Mouse (Mus musculus) neural tube, embryonic 12.5 days (tissue): ENCODE measurements around the gene Abcg4. TPM values are rescaled to one million over a fixed set of nuclear protein-coding genes. Genes with fewer than 3 reads are reported as not detected.
A peak's percentile ranks its signal among the peaks of the same experiment; 100 is the strongest.
"Not testable (repeated sequence)": the region's sequence is repeated elsewhere in the genome, so short reads cannot be mapped to it uniquely, and the experiment has no call there.

Source experiments
- ATAC-seq: fragments of 200-750 bp; cut with Nextera tagmentation; 2 replicates; pipeline ENCODE4 v1.8.0; 2017; ENCODE audit warnings: low read depth, mild to moderate bottlenecking, moderate TSS enrichment, moderate library complexity; ENCODE audit not compliant: low FRiP score
- H3K27ac ChIP-seq: fragments of 300-500 bp; sonication (generic); 2 replicates; pipeline ENCODE4 v1.5.1; 2016
- H3K27me3 ChIP-seq: fragments of 300-500 bp; sonication (generic); replicated peaks from 2 replicates; pipeline ENCODE4 v1.6.1; 2016; ENCODE audit warnings: mild to moderate bottlenecking
- H3K36me3 ChIP-seq: fragments of 300-500 bp; sonication (generic); 2 replicates; pipeline ENCODE4 v1.6.1; 2016; ENCODE audit warnings: mild to moderate bottlenecking
- H3K4me1 ChIP-seq: fragments of 300-500 bp; sonication (generic); 2 replicates; pipeline ENCODE4 v1.6.1; 2016
- H3K4me2 ChIP-seq: fragments of 300-500 bp; sonication (generic); replicated peaks from 2 replicates; pipeline ENCODE4 v1.6.1; 2016; ENCODE audit warnings: mild to moderate bottlenecking
- H3K4me3 ChIP-seq: fragments of 300-500 bp; sonication (generic); 2 replicates; pipeline ENCODE4 v1.5.1; 2016
- H3K9ac ChIP-seq: fragments of 300-500 bp; sonication (generic); 2 replicates; pipeline ENCODE4 v1.6.1; 2016; ENCODE audit warnings: mild to moderate bottlenecking
- H3K9me3 ChIP-seq: fragments of 300-500 bp; sonication (generic); 2 replicates; pipeline ENCODE4 v1.6.1; 2016; ENCODE audit warnings: mild to moderate bottlenecking
- WGBS: fragments of 180-500 bp; shearing (Covaris S2); methylation state at CpG from one replicate; pipeline ENCODE4 v1.1.7; 2016; 5-methylcytosine and 5-hydroxymethylcytosine counted together
- polyA plus RNA-seq: library from polyadenylated mRNA; unstranded; fragments of >200 nt; fragmentation: Nextera tagmentation; extraction: Ambion mirVana; gene quantifications from 2 replicates; pipeline ENCODE4 v1.2.1, GENCODE M21; 2016

Abcg4 gene
- polyA plus RNA-seq, 1 experiment from 2014 or later: 13.8 TPM

GRCm38 (mm10) chr9:44300001-44300400, 11.6 kb upstream of the Abcg4 start:
- WGBS: 96% methylated on average over 3 of the region's 3 CpGs
- not testable (repeated sequence) for H3K9me3 ChIP-seq, H3K27me3 ChIP-seq, H3K4me2 ChIP-seq, ATAC-seq, H3K4me1 ChIP-seq, H3K27ac ChIP-seq, H3K4me3 ChIP-seq, H3K9ac ChIP-seq
- H3K36me3 ChIP-seq: peaks cover 73% of the 10 kb centered on the region

GRCm38 (mm10) chr9:44292490-44292889, 4.1 kb upstream of the Abcg4 start:
- no peaks in the 10 kb centered on the region for H3K9me3 ChIP-seq
- H3K4me2 ChIP-seq: no peak overlapping the region
- H3K27ac ChIP-seq: no peak overlapping the region
- no peak overlapping the region for H3K9ac ChIP-seq
- no peak for ATAC-seq
- H3K4me1 ChIP-seq: peaks cover 18% of the 10 kb centered on the region
- peaks cover 6% of the 10 kb centered on the region; the same call in 1 of the 2 replicates for H3K27me3 ChIP-seq
- H3K36me3 ChIP-seq: peaks cover 62% of the 10 kb centered on the region
- H3K4me3 ChIP-seq: no peak overlapping the region
- 72% methylated on average over 3 of the region's 3 CpGs for WGBS

- Histone ChIP-seq H3K9ac (no peak overlapping the region), H3K27ac (no peak overlapping the region), H3K4me2 (peak overlapping the region; percentile 76), H3K4me1 (peaks cover 35% of the 10 kb centered on the region), H3K36me3 (peaks cover 31% of the 10 kb centered on the region), H3K4me3 (no peak overlapping the region), H3K9me3 (no peaks in the 10 kb centered on the region), H3K27me3 (peaks cover 14% of the 10 kb centered on the region)
- WGBS: 6% methylated on average over 11 of the region's 11 CpGs
- no peak for ATAC-seq
Measured at GRCm38 (mm10) chr9:44288959-44289291, 510 bp upstream of the Abcg4 start.

GRCm38 (mm10) chr9:44287401-44288075, 877 bp downstream of the Abcg4 start:
- H3K9ac ChIP-seq: peak overlapping the region; percentile 85
- peak; percentile 55 for ATAC-seq
- H3K4me1 ChIP-seq: peaks cover 35% of the 10 kb centered on the region
- H3K4me2 ChIP-seq: peak overlapping the region; percentile 76
- H3K9me3 ChIP-seq: no peaks in the 10 kb centered on the region
- peak overlapping the region; percentile 37; the same call in 1 of the 2 replicates for H3K27ac ChIP-seq
- H3K4me3 ChIP-seq: peak overlapping the region; percentile 73
- peaks cover 17% of the 10 kb centered on the region for H3K36me3 ChIP-seq
- peaks cover 14% of the 10 kb centered on the region for H3K27me3 ChIP-seq
- 1% methylated on average over 47 of the region's 47 CpGs for WGBS

GRCm38 (mm10) chr9:44287003-44287400, 1.4 kb downstream of the Abcg4 start:
- H3K27me3 ChIP-seq: peaks cover 14% of the 10 kb centered on the region
- H3K9ac ChIP-seq: peak overlapping the region; percentile 85
- H3K9me3 ChIP-seq: no peaks in the 10 kb centered on the region
- H3K4me2 ChIP-seq: peak overlapping the region; percentile 76
- 5% methylated on average over 11 of the region's 11 CpGs for WGBS
- peak overlapping the region; percentile 73 for H3K4me3 ChIP-seq
- peaks cover 35% of the 10 kb centered on the region for H3K4me1 ChIP-seq
- ATAC-seq: 0 out of 2 replicates have a peak, but pooled peaks have one; percentile 9
- peaks cover 14% of the 10 kb centered on the region for H3K36me3 ChIP-seq
- H3K27ac ChIP-seq: no peak overlapping the region

GRCm38 (mm10) chr9:44286256-44286850, 2.1 kb downstream of the Abcg4 start:
- Histone ChIP-seq H3K9ac (peak overlapping the region; percentile 85), H3K36me3 (peaks cover 15% of the 10 kb centered on the region), H3K4me1 (peaks cover 35% of the 10 kb centered on the region), H3K27me3 (peaks cover 14% of the 10 kb centered on the region), H3K4me2 (peak overlapping the region; percentile 76), H3K9me3 (no peaks in the 10 kb centered on the region), H3K4me3 (no peak overlapping the region), H3K27ac (no peak overlapping the region)
- 15% methylated on average over 6 of the region's 6 CpGs for WGBS
- no peak for ATAC-seq

GRCm38 (mm10) chr9:44283183-44283582, 5.2 kb downstream of the Abcg4 start:
- Histone ChIP-seq H3K27me3 (peaks cover 8% of the 10 kb centered on the region; the same call in 1 of the 2 replicates), H3K27ac (no peak overlapping the region), H3K4me1 (peaks cover 23% of the 10 kb centered on the region), H3K4me2 (no peak overlapping the region), H3K4me3 (no peak overlapping the region), H3K36me3 (peaks cover 31% of the 10 kb centered on the region), H3K9ac (no peak overlapping the region), H3K9me3 (no peaks in the 10 kb centered on the region)
- no peak for ATAC-seq
- WGBS: 76% methylated on average over 5 of the region's 5 CpGs

GRCm38 (mm10) chr9:44269973-44270372, 18.4 kb downstream of the Abcg4 start:
- no peaks in the 10 kb centered on the region for H3K9me3 ChIP-seq
- 87% methylated on average over 4 of the region's 4 CpGs for WGBS
- no peak overlapping the region for H3K27ac ChIP-seq
- no peaks in the 10 kb centered on the region for H3K27me3 ChIP-seq
- ATAC-seq: no peak
- no peak overlapping the region for H3K4me2 ChIP-seq
- no peak overlapping the region for H3K9ac ChIP-seq
- peaks cover 9% of the 10 kb centered on the region; the same call in 1 of the 2 replicates for H3K36me3 ChIP-seq
- no peak overlapping the region for H3K4me3 ChIP-seq
- peaks cover 10% of the 10 kb centered on the region; the same call in 1 of the 2 replicates for H3K4me1 ChIP-seq

GRCm38 (mm10) chr9:44269077-44269476, 19.3 kb downstream of the Abcg4 start:
- Histone ChIP-seq H3K27ac (no peak overlapping the region), H3K36me3 (0 out of 2 replicates have a peak, but pooled peaks cover 1% of the 10 kb centered on the region), H3K9me3 (no peaks in the 10 kb centered on the region), H3K4me1 (peaks cover 10% of the 10 kb centered on the region; the same call in 1 of the 2 replicates), H3K9ac (no peak overlapping the region), H3K27me3 (no peaks in the 10 kb centered on the region), H3K4me2 (no peak overlapping the region), H3K4me3 (no peak overlapping the region)
- 82% methylated on average over 3 of the region's 3 CpGs for WGBS
- ATAC-seq: no peak

GRCm38 (mm10) chr9:44268432-44268831, 20.0 kb downstream of the Abcg4 start, which contains the start of gene Nlrx1:
Nlrx1 (minus strand) TSS chr9:44268599.
- WGBS: 86% methylated on average over 6 of the region's 6 CpGs
- Histone ChIP-seq H3K9ac (peak within 1 kb of the TSS; percentile 68), H3K36me3 (no peaks in the 10 kb centered on the region), H3K4me3 (peak within 1 kb of the TSS; percentile 42), H3K27ac (no peak within 1 kb of the TSS), H3K4me1 (peaks cover 10% of the 10 kb centered on the region; the same call in 1 of the 2 replicates), H3K9me3 (no peaks in the 10 kb centered on the region), H3K4me2 (peak within 1 kb of the TSS; percentile 75), H3K27me3 (no peaks in the 10 kb centered on the region; the same call in 1 of the 2 replicates)
- ATAC-seq: no peak; the same call in 1 of the 2 replicates

GRCm38 (mm10) chr9:44268027-44268360, 20.4 kb downstream of the Abcg4 start:
- Histone ChIP-seq H3K4me3 (peak overlapping the region; percentile 42), H3K9ac (peak overlapping the region; percentile 68), H3K4me1 (peaks cover 10% of the 10 kb centered on the region; the same call in 1 of the 2 replicates), H3K27me3 (no peaks in the 10 kb centered on the region; the same call in 1 of the 2 replicates), H3K9me3 (no peaks in the 10 kb centered on the region), H3K36me3 (no peaks in the 10 kb centered on the region), H3K4me2 (peak overlapping the region; percentile 75), H3K27ac (no peak overlapping the region)
- WGBS: 7% methylated on average over 28 of the region's 28 CpGs
- ATAC-seq: peak; percentile 84

GRCm38 (mm10) chr9:44267319-44268026, 20.9 kb downstream of the Abcg4 start:
- Histone ChIP-seq H3K4me1 (peaks cover 10% of the 10 kb centered on the region; the same call in 1 of the 2 replicates), H3K4me3 (peak overlapping the region; percentile 42), H3K27me3 (no peaks in the 10 kb centered on the region; the same call in 1 of the 2 replicates), H3K4me2 (peak overlapping the region; percentile 75), H3K36me3 (no peaks in the 10 kb centered on the region), H3K9ac (peak overlapping the region; percentile 68), H3K27ac (no peak overlapping the region), H3K9me3 (no peaks in the 10 kb centered on the region)
- peak; percentile 43 for ATAC-seq
- 10% methylated on average over 23 of the region's 23 CpGs for WGBS
